Mouse (Mus musculus) hindbrain, embryonic 14.5 days (tissue): Measurements from ENCODE around the gene Atg7. TPM values are rescaled to one million over a fixed set of nuclear protein-coding genes. Genes with fewer than 3 reads are reported as not detected.

ENCODE experiments used
- ATAC-seq: fragments of 200-750 bp; cut with Nextera tagmentation; 2 replicates; pipeline ENCODE4 v1.8.0; 2017; ENCODE audit warnings: moderate number of reproducible peaks, mild to moderate bottlenecking, moderate TSS enrichment, moderate library complexity; ENCODE audit not compliant: low FRiP score
- DNase-seq: peaks from one replicate; pipeline ENCODE4 v3.0.0-alpha.2; 2015; ENCODE audit warnings: low spot score
- H3K27ac ChIP-seq: fragments of 300-500 bp; sonication (generic); 2 replicates; pipeline ENCODE4 v1.5.1; 2014; ENCODE audit warnings: mild to moderate bottlenecking, moderate library complexity
- H3K27me3 ChIP-seq: fragments of 300-500 bp; sonication (generic); 2 replicates; pipeline ENCODE4 v1.6.1; 2014; ENCODE audit warnings: mild to moderate bottlenecking, low read length, mixed read lengths; ENCODE audit not compliant: control insufficient read depth, insufficient read depth
- H3K36me3 ChIP-seq: fragments of 300-500 bp; sonication (generic); replicated peaks from 2 replicates; pipeline ENCODE4 v1.6.1; 2014; ENCODE audit not compliant: control insufficient read depth, insufficient read depth
- H3K4me1 ChIP-seq: fragments of 300-500 bp; sonication (generic); replicated peaks from 2 replicates; pipeline ENCODE4 v1.6.1; 2014; ENCODE audit warnings: antibody characterized with exemption, low read length, mixed read lengths; ENCODE audit not compliant: control insufficient read depth, insufficient read depth
- H3K4me2 ChIP-seq: fragments of 300-500 bp; sonication (generic); replicated peaks from 2 replicates; pipeline ENCODE4 v1.6.1; 2014; ENCODE audit warnings: mild to moderate bottlenecking, moderate library complexity
- H3K4me3 ChIP-seq: fragments of 300-500 bp; sonication (generic); replicated peaks from 2 replicates; pipeline ENCODE4 v1.5.1; 2014; ENCODE audit warnings: mild to moderate bottlenecking, low read length
- H3K9ac ChIP-seq: fragments of 300-500 bp; sonication (generic); 2 replicates; pipeline ENCODE4 v1.6.1; 2014
- H3K9me3 ChIP-seq: fragments of 300-500 bp; sonication (generic); 2 replicates; pipeline ENCODE4 v1.6.1; 2016; ENCODE audit warnings: low read length; ENCODE audit not compliant: control insufficient read depth
- WGBS: fragments of 180-500 bp; shearing (Covaris S2); extraction: QIAGEN DNeasy Blood & Tissue Kit; methylation state at CpG from one replicate; pipeline ENCODE4 v1.1.7; 2014; 5-methylcytosine and 5-hydroxymethylcytosine counted together
- polyA plus RNA-seq: library from polyadenylated mRNA; unstranded; fragments of >200 nt; fragmentation: Nextera tagmentation; extraction: Ambion mirVana; gene quantifications from 2 replicates; pipeline ENCODE4 v1.2.1, GENCODE M21; 2014

Gene Atg7
- polyA plus RNA-seq, 1 experiment from 2014 or later = 18.9 TPM

GRCm38 (mm10) chr6:114831807-114832206 is 188.9 kb downstream of the Atg7 start:
- DNase-seq = no peak
- no peak for ATAC-seq
- Histone ChIP-seq H3K4me1 (0 out of 2 replicates have a peak, but pooled peaks cover 23% of the 10 kb centered on the region), H3K36me3 (no peaks in the 10 kb centered on the region), H3K27ac (no peak overlapping the region), H3K9ac (no peak overlapping the region), H3K9me3 (no peaks in the 10 kb centered on the region), H3K4me3 (no peak overlapping the region), H3K27me3 (no peaks in the 10 kb centered on the region), H3K4me2 (no peak overlapping the region)
- WGBS = 90% methylated on average over 3 of the region's 3 CpGs

- 71% methylated on average over 9 of the region's 9 CpGs for WGBS
- ATAC-seq = no peak
- no peak for DNase-seq
- Histone ChIP-seq H3K4me1 (0 out of 2 replicates have a peak, but pooled peaks cover 23% of the 10 kb centered on the region), H3K36me3 (no peaks in the 10 kb centered on the region), H3K27ac (no peak overlapping the region), H3K27me3 (no peaks in the 10 kb centered on the region), H3K4me3 (no peak overlapping the region), H3K9ac (no peak overlapping the region), H3K9me3 (no peaks in the 10 kb centered on the region), H3K4me2 (no peak overlapping the region)
These were observed 190.3 kb downstream of the Atg7 start for GRCm38 (mm10) chr6:114833058-114833685.

GRCm38 (mm10) chr6:114833791-114834346 is 191.0 kb downstream of the Atg7 start:
- Histone ChIP-seq H3K4me1 (0 out of 2 replicates have a peak, but pooled peaks cover 23% of the 10 kb centered on the region), H3K9ac (no peak overlapping the region), H3K4me3 (no peak overlapping the region), H3K9me3 (no peaks in the 10 kb centered on the region), H3K27me3 (no peaks in the 10 kb centered on the region), H3K4me2 (no peak overlapping the region), H3K36me3 (no peaks in the 10 kb centered on the region), H3K27ac (no peak overlapping the region)
- 58% methylated on average over 4 of the region's 4 CpGs for WGBS
- no peak for ATAC-seq
- DNase-seq = no peak

DNA sequence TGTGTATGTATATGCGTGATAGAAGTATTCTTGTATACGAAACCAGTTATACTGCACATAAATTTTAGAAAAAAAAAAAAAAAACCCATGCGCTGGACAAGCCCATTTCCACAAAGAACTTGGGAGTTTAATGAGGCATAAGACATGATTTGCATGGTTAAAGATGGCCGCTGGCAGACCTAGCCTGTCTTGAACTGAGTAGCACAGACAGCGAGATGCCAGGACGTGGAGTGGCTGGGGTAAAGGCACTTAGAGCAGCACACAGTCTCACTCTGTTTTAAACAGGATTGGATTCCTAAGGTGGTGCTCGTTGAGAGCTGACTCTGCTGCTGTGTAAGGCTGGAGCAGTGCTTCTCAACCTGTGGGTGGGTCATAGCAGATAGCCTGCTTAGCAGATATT is 192.4 kb downstream of the Atg7 start:
- 0 out of 2 replicates have a peak, but pooled peaks cover 23% of the 10 kb centered on the region for H3K4me1 ChIP-seq
- WGBS = 63% methylated on average over 7 of the region's 7 CpGs
- H3K36me3 ChIP-seq = no peaks in the 10 kb centered on the region
- H3K4me2 ChIP-seq = no peak overlapping the region
- H3K9ac ChIP-seq = no peak overlapping the region
- no peak overlapping the region for H3K27ac ChIP-seq
- H3K4me3 ChIP-seq = no peak overlapping the region
- H3K27me3 ChIP-seq = no peaks in the 10 kb centered on the region
- ATAC-seq (no peak), DNase-seq (no peak)
- no peaks in the 10 kb centered on the region for H3K9me3 ChIP-seq

DNA sequence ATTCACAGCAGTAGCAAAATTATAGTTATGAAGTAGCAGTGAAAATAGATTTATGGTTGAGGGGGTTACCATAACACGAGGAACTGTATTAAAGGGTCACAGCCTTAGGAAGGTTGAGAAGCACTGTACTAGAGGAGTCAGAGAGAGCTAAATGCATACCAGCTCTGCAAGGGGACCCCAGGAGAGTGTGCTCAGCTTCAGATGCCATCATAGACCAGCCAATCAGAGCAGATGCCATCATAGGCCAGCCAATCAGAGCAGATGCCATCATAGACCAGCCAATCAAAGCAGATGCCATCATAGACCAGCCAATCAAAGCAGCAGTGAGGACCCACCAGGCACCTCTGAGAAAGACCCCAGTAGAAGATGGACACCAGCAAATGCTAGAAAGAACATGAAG is 192.9 kb downstream of the Atg7 start:
- DNase-seq (no peak), ATAC-seq (no peak)
- 90% methylated on average over 1 of the region's 1 CpGs for WGBS

DNA sequence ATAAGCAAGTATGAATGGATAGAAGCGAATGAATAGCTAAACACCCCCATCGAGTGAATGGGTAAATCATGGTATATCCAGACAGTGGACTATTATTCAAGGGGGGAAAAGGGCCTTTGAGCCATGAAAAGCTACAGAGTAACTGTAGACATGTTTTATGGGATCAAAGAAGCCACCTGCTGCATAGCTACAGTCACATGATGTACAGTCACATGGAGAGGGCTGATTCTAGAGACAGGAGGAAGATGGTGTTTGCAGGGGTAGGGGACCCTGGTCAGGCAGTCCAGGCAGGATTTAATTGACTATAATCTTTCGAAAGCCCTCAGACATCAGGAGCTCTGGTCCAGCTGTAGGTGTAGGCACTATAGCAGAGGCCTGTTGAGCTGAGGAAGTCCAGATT is 193.5 kb downstream of the Atg7 start:
- Histone ChIP-seq H3K27me3 (no peaks in the 10 kb centered on the region), H3K4me2 (no peak overlapping the region), H3K36me3 (no peaks in the 10 kb centered on the region), H3K9ac (no peak overlapping the region), H3K4me1 (peaks cover 34% of the 10 kb centered on the region), H3K9me3 (no peaks in the 10 kb centered on the region), H3K4me3 (no peak overlapping the region), H3K27ac (no peak overlapping the region)
- ATAC-seq (no peak), DNase-seq (no peak)
- WGBS = 81% methylated on average over 3 of the region's 3 CpGs

More for the DNA sequence above, 192.9 kb downstream of the Atg7 start:
- no peak overlapping the region for H3K4me2 ChIP-seq
- H3K27me3 ChIP-seq = no peaks in the 10 kb centered on the region
- peaks cover 27% of the 10 kb centered on the region; the same call in 1 of the 2 replicates for H3K4me1 ChIP-seq
- H3K36me3 ChIP-seq = no peaks in the 10 kb centered on the region
- no peak overlapping the region for H3K27ac ChIP-seq
- H3K4me3 ChIP-seq = no peak overlapping the region
- H3K9ac ChIP-seq = no peak overlapping the region
- H3K9me3 ChIP-seq = no peaks in the 10 kb centered on the region

GRCm38 (mm10) chr6:114838872-114839271 is 196.0 kb downstream of the Atg7 start:
- H3K9me3 ChIP-seq = 0 out of 2 replicates have a peak, but pooled peaks cover 3% of the 10 kb centered on the region
- peaks cover 30% of the 10 kb centered on the region for H3K4me1 ChIP-seq
- no peaks in the 10 kb centered on the region for H3K27me3 ChIP-seq
- no peak overlapping the region for H3K4me3 ChIP-seq
- DNase-seq (no peak), ATAC-seq (no peak)
- no peak overlapping the region for H3K9ac ChIP-seq
- no peaks in the 10 kb centered on the region for H3K36me3 ChIP-seq
- no peak overlapping the region for H3K4me2 ChIP-seq
- no peak overlapping the region for H3K27ac ChIP-seq
- 91% methylated on average over 4 of the region's 4 CpGs for WGBS

DNA sequence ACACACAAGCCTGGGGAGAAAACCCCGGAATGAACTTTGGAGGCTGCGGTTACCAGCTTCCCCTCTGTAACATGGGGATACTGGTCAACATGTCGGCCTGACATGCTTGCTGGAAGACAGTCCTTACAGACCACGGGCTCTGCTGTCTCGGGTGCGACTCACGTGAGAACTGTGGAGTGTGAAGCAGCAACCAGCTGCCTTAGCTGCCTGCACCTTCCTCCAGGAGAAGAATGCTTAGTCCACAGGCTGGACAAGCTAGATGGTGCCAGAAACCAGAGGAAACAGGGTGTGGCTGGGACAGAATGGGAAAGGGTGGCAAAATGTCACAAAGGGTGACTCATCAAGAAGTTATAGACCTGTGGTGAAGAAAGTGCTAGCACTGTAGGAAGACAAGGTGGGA is 197.1 kb downstream of the Atg7 start:
- DNase-seq (no peak), ATAC-seq (no peak)
- H3K9me3 ChIP-seq = 0 out of 2 replicates have a peak, but pooled peaks cover 3% of the 10 kb centered on the region
- H3K4me3 ChIP-seq = no peak overlapping the region
- H3K36me3 ChIP-seq = no peaks in the 10 kb centered on the region
- no peak overlapping the region for H3K4me2 ChIP-seq
- no peak overlapping the region for H3K9ac ChIP-seq
- peaks cover 21% of the 10 kb centered on the region for H3K4me1 ChIP-seq
- H3K27ac ChIP-seq = no peak overlapping the region
- WGBS = 92% methylated on average over 7 of the region's 7 CpGs
- no peaks in the 10 kb centered on the region for H3K27me3 ChIP-seq

- 50% methylated on average over 3 of the region's 3 CpGs for WGBS
- H3K27ac ChIP-seq = peak overlapping the region; percentile 48; the same call in 1 of the 2 replicates
These were observed 199.2 kb downstream of the Atg7 start for GRCm38 (mm10) chr6:114842131-114842530.

More at GRCm38 (mm10) chr6:114842131-114842530, 199.2 kb downstream of the Atg7 start:
- H3K9me3 ChIP-seq = 0 out of 2 replicates have a peak, but pooled peaks cover 3% of the 10 kb centered on the region
- H3K4me3 ChIP-seq = no peak overlapping the region
- peaks cover 23% of the 10 kb centered on the region for H3K4me1 ChIP-seq
- ATAC-seq (no peak), DNase-seq (no peak)
- no peak overlapping the region for H3K9ac ChIP-seq
- H3K4me2 ChIP-seq = no peak overlapping the region
- H3K36me3 ChIP-seq = no peaks in the 10 kb centered on the region
- no peaks in the 10 kb centered on the region for H3K27me3 ChIP-seq
